Mouse (Mus musculus): ENCODE measurements around the gene Olfr1301.

Olfr1301 gene

DNA sequence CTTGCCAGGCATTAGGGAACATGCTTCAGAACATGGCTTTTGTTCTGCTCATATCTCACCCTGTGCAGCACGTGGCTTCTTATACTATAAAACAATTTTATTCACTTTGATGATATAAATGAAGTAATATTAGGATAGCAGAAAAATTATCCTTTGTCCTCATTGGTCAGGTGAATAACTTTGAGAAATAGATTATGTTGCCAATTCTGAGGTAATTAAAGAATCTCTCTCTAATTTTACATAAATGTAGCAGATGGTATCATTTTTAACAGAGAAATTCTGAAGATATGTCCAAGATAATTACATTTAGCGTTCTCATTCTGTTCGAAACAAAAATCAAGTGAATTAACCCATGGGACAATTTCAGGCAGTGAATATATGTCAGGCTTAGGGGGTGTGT lies at the start of gene Olfr1301:
Olfr1301 (plus strand) TSS at position 301 of the 400 bp plus-strand sequence.
- no peak for DNase-seq (ENCODE audit: extremely low read depth, low read depth, low spot score)

DNA sequence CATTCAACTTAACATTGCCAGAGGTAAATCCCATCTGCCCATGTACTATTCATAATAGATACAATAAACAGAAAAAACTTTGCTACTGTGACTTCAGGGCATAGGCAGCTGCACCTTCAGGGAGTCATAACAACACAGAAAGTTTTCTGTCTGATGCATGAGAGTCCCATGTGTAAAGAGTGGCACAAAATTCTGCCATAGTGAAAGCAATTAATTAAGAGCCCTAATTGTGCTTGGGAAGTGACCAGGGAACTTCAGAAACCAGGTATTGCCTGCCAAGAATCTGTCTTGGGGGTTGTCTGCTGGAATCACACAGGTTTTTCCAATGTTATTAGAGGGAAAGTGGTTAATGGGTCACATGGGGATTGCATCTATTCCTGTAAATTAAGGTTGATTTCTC lies 24.1 kb upstream of the Olfr1301 start:
- no peak for DNase-seq (ENCODE audit: extremely low read depth, low read depth, low spot score)

DNA sequence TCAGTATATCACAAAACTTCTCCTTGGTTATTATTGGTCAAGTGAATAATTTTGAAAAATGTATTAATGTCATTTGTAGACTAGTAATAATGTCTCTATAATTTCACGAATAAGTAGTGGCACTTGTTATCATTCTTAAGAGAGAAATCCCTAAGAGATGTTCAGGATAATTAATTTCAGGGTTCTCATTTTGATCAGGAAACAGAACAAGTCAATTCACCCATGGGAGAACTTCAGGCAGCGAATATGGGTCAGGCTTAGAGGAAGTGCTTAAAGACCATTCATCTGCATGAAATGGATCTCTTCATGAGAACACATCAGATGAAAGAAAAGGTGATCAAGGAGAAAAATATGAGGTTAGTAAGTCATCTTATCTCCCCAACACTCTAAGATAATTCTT lies 26.3 kb downstream of the Olfr1301 start, which contains the start of gene Olfr1302:
Olfr1302 (plus strand) TSS at position 301 of the 400 bp plus-strand sequence.
- DNase-seq (ENCODE audit: extremely low read depth, low read depth, low spot score): no peak
